Mouse (Mus musculus) fibroblast of lung, adult 2 months (primary cell): ENCODE measurements around the gene Fam111a.

ENCODE experiments used
- DNase-seq: peaks from one replicate; pipeline ENCODE4 v3.0.0-alpha.2; 2011; ENCODE audit warnings: low read depth

Fam111a gene

DNA sequence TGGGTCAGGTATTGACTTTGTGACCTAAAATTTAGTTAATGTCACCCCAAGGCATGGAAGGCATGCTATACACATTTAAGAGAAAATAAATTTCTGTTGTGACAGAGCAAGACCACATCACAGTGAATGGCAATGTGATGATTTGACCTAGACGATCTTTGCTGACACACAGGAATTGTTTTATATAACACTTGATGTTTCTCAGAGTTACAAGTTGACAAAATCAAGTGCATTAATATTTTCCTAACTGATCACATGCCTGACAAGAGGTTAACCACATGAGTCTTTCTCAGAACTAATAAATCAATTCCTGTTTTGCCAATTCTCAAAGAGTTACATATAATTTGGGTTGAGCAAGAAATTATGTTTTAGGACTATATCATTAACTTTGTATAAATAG lies 68.1 kb downstream of the Fam111a start:
- no peak for DNase-seq

DNA sequence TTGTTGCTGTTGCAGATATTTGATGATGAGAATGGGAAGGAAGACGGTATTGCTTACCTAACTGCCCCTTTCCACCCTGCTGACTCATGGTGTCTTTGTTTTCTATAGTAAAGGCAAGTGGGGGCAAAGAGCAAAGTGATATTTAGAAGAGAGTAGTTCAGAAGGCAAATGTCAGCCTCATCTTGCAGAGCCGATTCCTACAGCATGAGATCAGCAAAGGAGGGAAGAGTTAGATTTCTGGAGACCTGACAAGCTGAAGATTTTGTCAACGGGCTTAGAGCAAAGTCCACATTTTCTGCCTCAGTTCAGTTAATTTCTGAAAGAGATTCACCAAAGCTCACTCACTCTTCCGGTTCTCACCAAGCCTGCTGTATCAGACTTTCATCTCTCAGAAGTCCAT lies 87.6 kb downstream of the Fam111a start, which contains the start of gene Glyat:
TSS of gene Glyat (plus strand) at position 133 of the 400 bp plus-strand sequence.
- no peak for DNase-seq

DNA sequence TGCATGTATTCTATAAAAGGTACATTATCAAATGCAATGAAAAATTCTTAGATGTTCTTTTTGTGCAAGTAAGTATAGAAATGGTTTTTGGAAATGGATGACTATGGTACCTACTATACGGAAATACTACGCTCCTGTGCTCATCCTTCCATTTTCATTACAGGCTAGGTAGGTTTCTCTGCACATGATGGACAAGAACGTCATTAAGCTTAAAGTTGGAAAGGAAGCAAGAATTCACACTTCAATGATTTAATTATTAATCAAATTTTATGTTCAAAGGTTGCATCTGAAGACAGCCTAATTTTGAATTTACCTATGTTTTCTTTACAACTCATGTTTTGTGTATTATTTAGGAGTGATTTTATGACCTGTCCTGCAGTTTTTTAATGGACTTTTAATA lies 88.7 kb downstream of the Fam111a start:
- no peak for DNase-seq

DNA sequence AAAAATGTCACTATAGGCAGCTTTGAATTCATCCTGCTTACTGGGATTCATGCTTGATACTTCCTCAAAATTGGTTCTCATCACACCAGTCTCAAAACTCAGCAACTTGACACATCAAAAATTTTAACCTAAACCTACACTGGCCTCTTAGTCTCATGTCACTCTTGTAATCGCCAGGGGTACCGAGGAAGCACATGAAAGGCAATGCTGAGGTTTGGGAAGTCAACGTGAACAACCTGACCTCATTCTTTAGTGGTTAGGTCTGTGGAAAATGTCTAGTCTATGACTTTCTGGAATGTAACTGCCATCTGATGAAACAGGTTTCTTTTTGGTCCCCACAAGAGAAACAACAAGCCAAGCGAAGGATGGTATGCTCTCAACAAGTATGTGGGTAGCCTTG lies 89.4 kb downstream of the Fam111a start:
- DNase-seq = no peak

DNA sequence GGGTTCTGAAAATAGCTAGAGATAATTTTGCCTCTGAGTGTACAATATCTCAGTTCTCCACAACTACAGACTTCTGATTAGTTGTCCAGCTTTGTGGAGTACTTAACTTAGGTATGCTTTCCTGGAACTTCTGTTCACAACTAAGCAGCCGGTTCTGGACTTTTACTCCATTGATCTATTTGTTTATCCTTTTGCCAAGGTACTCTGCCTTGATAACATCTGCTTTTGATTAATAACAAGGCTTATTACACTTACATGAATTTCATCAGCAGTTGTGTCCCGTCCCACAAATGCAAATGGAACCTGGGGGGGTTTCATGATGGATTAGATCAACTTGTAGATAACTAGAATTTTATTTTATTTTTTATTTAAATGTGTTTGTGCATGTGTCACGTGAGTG lies 91.3 kb downstream of the Fam111a start:
- no peak for DNase-seq

DNA sequence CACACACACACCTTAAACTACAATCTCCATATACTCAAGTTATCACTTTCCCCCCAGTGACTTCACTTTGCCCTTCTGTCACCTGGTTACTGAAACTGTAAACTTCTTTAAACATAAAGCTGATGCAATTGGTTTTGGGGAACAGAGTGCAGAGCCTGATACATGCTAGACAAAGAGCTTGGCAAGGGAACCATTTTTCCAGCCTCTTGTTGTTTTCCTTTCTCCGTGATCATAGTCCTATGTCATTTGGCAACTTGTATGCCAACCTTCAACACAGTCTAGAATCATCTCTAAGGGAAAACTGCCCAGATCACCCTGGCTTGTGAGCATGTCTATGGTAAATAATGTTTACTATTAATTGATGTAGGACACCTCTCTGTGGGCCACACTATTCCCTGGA lies 92.5 kb downstream of the Fam111a start:
- no peak for DNase-seq
